Mouse (Mus musculus) CH12.LX (cell line): ENCODE data around the gene Rhof. TPM values are rescaled to one million over a fixed set of nuclear protein-coding genes. Genes with fewer than 3 reads are reported as not detected.

Experiments
- DNase-seq: peaks from one replicate; pipeline ENCODE4 v3.0.0-alpha.2; 2013; ENCODE audit errors: extremely low read depth
- H3K27ac ChIP-seq: 2 replicates; pipeline ENCODE4 v1.5.1; 2012; ENCODE audit warnings: low read depth, mild to moderate bottlenecking, control low read depth, moderate library complexity; ENCODE audit not compliant: insufficient read depth
- H3K27me3 ChIP-seq: replicated peaks from 2 replicates; pipeline ENCODE3; 2012; ENCODE audit warnings: inconsistent platforms
- H3K36me3 ChIP-seq, 2 experiments: replicated peaks in 1 of 2; 2 replicates each; pipeline versions ENCODE3 to v1.6.1; 2012; ENCODE audit warnings: inconsistent platforms in 1 of 2, low read length in 1 of 2, mild to moderate bottlenecking in 1 of 2, mixed read lengths in 1 of 2, moderate library complexity in 1 of 2; ENCODE audit not compliant: control insufficient read depth in 1 of 2, insufficient read depth in 1 of 2
- H3K4me1 ChIP-seq, 2 experiments: 2 replicates each; pipeline ENCODE4 v1.6.1; 2012; ENCODE audit warnings: inconsistent platforms in 1 of 2, moderate library complexity in 1 of 2; ENCODE audit not compliant: insufficient read depth in 2 of 2, control insufficient read depth in 1 of 2
- H3K4me2 ChIP-seq: 2 replicates; pipeline ENCODE4 v1.6.1; 2012; ENCODE audit warnings: low read depth, mild to moderate bottlenecking, control low read depth; ENCODE audit not compliant: poor library complexity, insufficient read depth, severe bottlenecking
- H3K4me3 ChIP-seq, 3 experiments: fragments of 150-350 bp in 1 of 3; sonication (generic) in 1 of 3; replicated peaks in 1 of 3; 2 replicates each; pipeline versions ENCODE3 to v1.5.1; 2011 to 2012; ENCODE audit warnings: low read depth in 2 of 3, low read length in 2 of 3, mild to moderate bottlenecking in 2 of 3, moderate library complexity in 2 of 3, control low read depth in 1 of 3, improper control_type of control experiment in 1 of 3, inconsistent platforms in 1 of 3, mixed read lengths in 1 of 3; ENCODE audit not compliant: poor library complexity in 1 of 3
- H3K79me2 ChIP-seq: replicated peaks from 2 replicates; pipeline ENCODE4 v1.6.1; 2012; ENCODE audit warnings: mild to moderate bottlenecking, moderate library complexity; ENCODE audit not compliant: control insufficient read depth, poor library complexity, insufficient read depth, severe bottlenecking; ENCODE audit errors: extremely low read depth
- H3K9ac ChIP-seq: 2 replicates; pipeline ENCODE4 v1.6.1; 2012; ENCODE audit warnings: low read depth, mild to moderate bottlenecking, control low read depth, moderate library complexity; ENCODE audit not compliant: insufficient read depth
- H3K9me3 ChIP-seq: replicated peaks from 2 replicates; pipeline ENCODE3; 2012; ENCODE audit warnings: low read length, inconsistent platforms, mixed read lengths
- BHLHE40 ChIP-seq: IDR thresholded peaks from 2 replicates; pipeline ENCODE4 v1.6.1; 2011; ENCODE audit warnings: mild to moderate bottlenecking, low read depth, low read length, improper control_type of control experiment
- CHD1 ChIP-seq: IDR thresholded peaks from 2 replicates; pipeline ENCODE4 v1.6.1; 2012; ENCODE audit warnings: low read depth, low read length, improper control_type of control experiment, inconsistent platforms
- CHD2 ChIP-seq: IDR thresholded peaks from 2 replicates; pipeline ENCODE4 v1.6.1; 2011; ENCODE audit warnings: low read length, improper control_type of control experiment
- CTCF ChIP-seq, 2 experiments: IDR thresholded peaks in 1 of 2; conservative IDR thresholded peaks in 1 of 2; 2 replicates each; pipeline ENCODE4 v1.5.1; 2011 to 2012; ENCODE audit warnings: low read depth in 2 of 2, low read length in 2 of 2, improper control_type of control experiment in 1 of 2, inconsistent platforms in 1 of 2, mild to moderate bottlenecking in 1 of 2, moderate library complexity in 1 of 2
- E2F4 ChIP-seq: IDR thresholded peaks from 2 replicates; pipeline ENCODE4 v1.6.1; 2011; ENCODE audit warnings: low read depth, low read length, improper control_type of control experiment; ENCODE audit not compliant: insufficient replicate concordance
- ELF1 ChIP-seq: IDR thresholded peaks from 2 replicates; pipeline ENCODE4 v1.6.1; 2014; ENCODE audit warnings: low read depth, mild to moderate bottlenecking, inconsistent platforms, low read length, improper control_type of control experiment
- EP300 ChIP-seq: IDR thresholded peaks from 2 replicates; pipeline ENCODE4 v1.6.1; 2011; ENCODE audit warnings: low read length, improper control_type of control experiment
- ETS1 ChIP-seq: conservative IDR thresholded peaks from 2 replicates; pipeline ENCODE4 v1.6.1; 2012; ENCODE audit warnings: low read depth, mild to moderate bottlenecking, inconsistent platforms, low read length, improper control_type of control experiment, moderate library complexity
- GABPA ChIP-seq: IDR thresholded peaks from 2 replicates; pipeline ENCODE4 v1.6.1; 2012; ENCODE audit warnings: low read depth, low read length, improper control_type of control experiment, inconsistent platforms; ENCODE audit not compliant: insufficient replicate concordance
- HCFC1 ChIP-seq: IDR thresholded peaks from 2 replicates; pipeline ENCODE4 v1.6.1; 2012; ENCODE audit warnings: low read depth, mild to moderate bottlenecking, inconsistent platforms, low read length, improper control_type of control experiment
- IRF4 ChIP-seq: IDR thresholded peaks from 2 replicates; pipeline ENCODE4 v1.6.1; 2014; ENCODE audit warnings: low read depth, mild to moderate bottlenecking, inconsistent platforms, low read length, improper control_type of control experiment
- JUN ChIP-seq: IDR thresholded peaks from 2 replicates; pipeline ENCODE4 v1.6.1; 2011; ENCODE audit warnings: low read depth, mild to moderate bottlenecking, low read length, improper control_type of control experiment, moderate library complexity; ENCODE audit not compliant: insufficient read depth
- JUND ChIP-seq: conservative IDR thresholded peaks from 2 replicates; pipeline ENCODE4 v1.6.1; 2011; ENCODE audit warnings: low read depth, low read length, improper control_type of control experiment
- KAT2A ChIP-seq: IDR thresholded peaks from 2 replicates; pipeline ENCODE4 v1.6.1; 2012; ENCODE audit warnings: low read length, improper control_type of control experiment, inconsistent platforms; ENCODE audit not compliant: insufficient replicate concordance
- MAFK ChIP-seq: IDR thresholded peaks from 2 replicates; pipeline ENCODE4 v1.6.1; 2011; ENCODE audit warnings: low read length, improper control_type of control experiment; ENCODE audit not compliant: insufficient replicate concordance
- MAX ChIP-seq: IDR thresholded peaks from 2 replicates; pipeline ENCODE4 v1.6.1; 2011; ENCODE audit warnings: low read length, improper control_type of control experiment
- MAZ ChIP-seq: IDR thresholded peaks from 2 replicates; pipeline ENCODE4 v1.6.1; 2012; ENCODE audit warnings: low read depth, mild to moderate bottlenecking, inconsistent platforms, low read length, improper control_type of control experiment, moderate library complexity
- MEF2A ChIP-seq: IDR thresholded peaks from 2 replicates; pipeline ENCODE4 v1.6.1; 2014; ENCODE audit warnings: low read depth, mild to moderate bottlenecking, inconsistent platforms, low read length, improper control_type of control experiment, borderline replicate concordance
- MXI1 ChIP-seq: IDR thresholded peaks from 2 replicates; pipeline ENCODE4 v1.6.1; 2011; ENCODE audit warnings: mild to moderate bottlenecking, low read depth, low read length, improper control_type of control experiment
- MYC ChIP-seq: IDR thresholded peaks from 2 replicates; pipeline ENCODE4 v1.6.1; 2011; ENCODE audit warnings: low read depth, mild to moderate bottlenecking, improper control_type of control experiment, low read length
- NELFE ChIP-seq: IDR thresholded peaks from 2 replicates; pipeline ENCODE4 v1.6.1; 2011; ENCODE audit warnings: low read depth, low read length, improper control_type of control experiment
- NRF1 ChIP-seq: IDR thresholded peaks from 2 replicates; pipeline ENCODE4 v1.6.1; 2014; ENCODE audit warnings: low read depth, mild to moderate bottlenecking, inconsistent platforms, low read length, improper control_type of control experiment, moderate library complexity
- PAX5 ChIP-seq: IDR thresholded peaks from 2 replicates; pipeline ENCODE4 v1.6.1; 2012; ENCODE audit warnings: low read length, inconsistent platforms, mixed read lengths
- POLR2A ChIP-seq: IDR thresholded peaks from 2 replicates; pipeline ENCODE4 v1.6.1; 2011; ENCODE audit warnings: low read depth, mild to moderate bottlenecking, improper control_type of control experiment, low read length
- POLR2AphosphoS2 ChIP-seq: IDR thresholded peaks from 2 replicates; pipeline ENCODE4 v1.6.1; 2011; ENCODE audit warnings: low read depth, low read length, improper control_type of control experiment
- RAD21 ChIP-seq: IDR thresholded peaks from 2 replicates; pipeline ENCODE4 v1.6.1; 2011; ENCODE audit warnings: low read depth, mild to moderate bottlenecking, low read length, improper control_type of control experiment, moderate library complexity
- RCOR1 ChIP-seq: conservative IDR thresholded peaks from 2 replicates; pipeline ENCODE4 v1.6.1; 2012; ENCODE audit warnings: low read depth, mild to moderate bottlenecking, inconsistent platforms, low read length, improper control_type of control experiment
- SIN3A ChIP-seq: IDR thresholded peaks from 2 replicates; pipeline ENCODE4 v1.6.1; 2012; ENCODE audit warnings: low read length, improper control_type of control experiment, inconsistent platforms
- SMC3 ChIP-seq: IDR thresholded peaks from 2 replicates; pipeline ENCODE4 v1.6.1; 2011; ENCODE audit warnings: low read depth, low read length, improper control_type of control experiment
- TBP ChIP-seq: conservative IDR thresholded peaks from 2 replicates; pipeline ENCODE4 v1.6.1; 2011; ENCODE audit warnings: low read depth, low read length, improper control_type of control experiment
- TCF12 ChIP-seq: IDR thresholded peaks from 2 replicates; pipeline ENCODE4 v1.6.1; 2014; ENCODE audit warnings: low read depth, mild to moderate bottlenecking, inconsistent platforms, low read length, improper control_type of control experiment
- UBTF ChIP-seq: IDR thresholded peaks from 2 replicates; pipeline ENCODE4 v1.6.1; 2012; ENCODE audit warnings: low read depth, mild to moderate bottlenecking, inconsistent platforms, low read length, improper control_type of control experiment, moderate library complexity
- USF1 ChIP-seq: IDR thresholded peaks from 2 replicates; pipeline ENCODE4 v1.6.1; 2014; ENCODE audit warnings: low read depth, mild to moderate bottlenecking, inconsistent platforms, low read length, improper control_type of control experiment
- USF2 ChIP-seq: conservative IDR thresholded peaks from 2 replicates; pipeline ENCODE4 v1.6.1; 2011; ENCODE audit warnings: low read depth, low read length, improper control_type of control experiment
- ZC3H11A ChIP-seq: IDR thresholded peaks from 2 replicates; pipeline ENCODE4 v1.6.1; 2012; ENCODE audit warnings: low read depth, mild to moderate bottlenecking, inconsistent platforms, low read length, improper control_type of control experiment
- ZKSCAN1 ChIP-seq: IDR thresholded peaks from 2 replicates; pipeline ENCODE4 v1.6.1; 2012; ENCODE audit warnings: low read depth, inconsistent platforms, low read length, improper control_type of control experiment, borderline replicate concordance
- ZMIZ1 ChIP-seq: IDR thresholded peaks from 2 replicates; pipeline ENCODE4 v1.6.1; 2012; ENCODE audit warnings: low read depth, mild to moderate bottlenecking, inconsistent platforms, low read length, improper control_type of control experiment
- ZNF384 ChIP-seq: IDR thresholded peaks from 2 replicates; pipeline ENCODE4 v1.6.1; 2012; ENCODE audit warnings: low read depth, low read length, improper control_type of control experiment, inconsistent platforms
- dilution Hi-C: fragments of 300-500 bp; cut with MboI; formaldehyde crosslinking; loops from 2 replicates; pipeline ENCODE4 v1.14.3; 2020; ENCODE audit warnings: low sequenced_read_pairs; ENCODE audit not compliant: extremely low pct_unique_long_range_greater_than_20kb, extremely low pct_ligation_motif_present
- in situ Hi-C: fragments of 300-500 bp; cut with MboI; formaldehyde crosslinking; loops from 3 replicates; pipeline ENCODE4 v1.14.3; 2019; ENCODE audit warnings: low sequenced_read_pairs, low pct_ligation_motif_present, low pct_unique_long_range_greater_than_20kb, mixed read lengths
- polyA plus RNA-seq: library from polyadenylated mRNA; unstranded; fragments of >175 nt; gene quantifications from 2 replicates; pipeline ENCODE4 v1.2.1, GENCODE M21; 2012; ENCODE audit warnings: low read depth; ENCODE audit not compliant: insufficient read length
- total RNA-seq, 2 experiments: library from RNA; depleted of rRNA; stranded (reverse); fragments of 300-350 nt in 1 of 2; fragments of >200 nt in 1 of 2; gene quantifications; 2 replicates each; pipeline ENCODE4 v1.2.3; 2012 to 2014

Gene Rhof
- total and polyA plus RNA-seq, 3 experiments: 33.6 to 56.9 (median 45.4) TPM

GRCm38 (mm10) chr5:123151077-123151476 lies 18.6 kb upstream of the Rhof start:
- peaks cover 9 to 51% of the 10 kb centered on the region in 2 experiments for H3K4me1 ChIP-seq
- H3K9me3 ChIP-seq: no peaks in the 10 kb centered on the region
- peak overlapping the region; percentile 54 for H3K4me2 ChIP-seq
- H3K27ac ChIP-seq: peak overlapping the region; percentile 87
- no peaks in the 10 kb centered on the region for H3K27me3 ChIP-seq
- DNase-seq: peak; percentile 95
- peaks cover 59 to 77% of the 10 kb centered on the region in 2 experiments for H3K36me3 ChIP-seq
- peaks cover 33% of the 10 kb centered on the region for H3K79me2 ChIP-seq
- dilution Hi-C loops (no loop called here), in situ Hi-C loops (no loop called here)
- peak overlapping the region; percentile 53 for H3K9ac ChIP-seq
- H3K4me3 ChIP-seq: peak overlapping the region; percentile 58 to 72 (median 60)
- TF ChIP-seq RCOR1 (no peak), MXI1 (peak; percentile 91), MYC (peak; percentile 80), POLR2AphosphoS2 (no peak), NRF1 (no peak), USF2 (peak; percentile 58), UBTF (0 out of 2 replicates have a peak, but pooled peaks have one; percentile 44), USF1 (peak; percentile 74), MAX (peak; percentile 68), NELFE (no peak), ZKSCAN1 (no peak), TCF12 (peak; percentile 57; the same call in 1 of the 2 replicates), MAFK (no peak), RAD21 (no peak), SIN3A (peak; percentile 91), PAX5 (no peak), GABPA (no peak), CHD1 (no peak), EP300 (no peak), POLR2A (peak; percentile 71), KAT2A (no peak), TBP (0 out of 2 replicates have a peak, but pooled peaks have one; percentile 68), JUND (no peak), JUN (no peak), MAZ (0 out of 2 replicates have a peak, but pooled peaks have one; percentile 22), HCFC1 (peak; percentile 54), ZC3H11A (no peak), IRF4 (peak; percentile 79), CTCF (conservative IDR thresholded peaks at IDR 0.05 in 1 of 2, IDR thresholded peaks at IDR 0.05 in 1 of 2; ENCODE audit: low read depth in 2 of 2, low read length in 2 of 2) (no peak), BHLHE40 (peak; percentile 97), MEF2A (0 out of 2 replicates have a peak, but pooled peaks have one; percentile 17), E2F4 (peak; percentile 18; the same call in 1 of the 2 replicates), CHD2 (no peak), SMC3 (no peak), ETS1 (peak; percentile 64), ELF1 (peak; percentile 94), ZMIZ1 (0 out of 2 replicates have a peak, but pooled peaks have one; percentile 44), ZNF384 (no peak)
